Mouse (Mus musculus): ENCODE results near the gene Cks1b.
A peak's percentile ranks its signal among the peaks of the same experiment; 100 is the strongest.

The Cks1b gene

GRCm38 (mm10) chr3:89382033-89382882, 35.9 kb downstream of the Cks1b start:
- DNase-seq (ENCODE audit: low read depth, low spot score): no peak

GRCm38 (mm10) chr3:89381233-89381632, 37.0 kb downstream of the Cks1b start:
- DNase-seq (ENCODE audit: low read depth, low spot score): no peak

GRCm38 (mm10) chr3:89380711-89381110, 37.5 kb downstream of the Cks1b start:
- DNase-seq (ENCODE audit: low read depth, low spot score): no peak

GRCm38 (mm10) chr3:89380291-89380690, 37.9 kb downstream of the Cks1b start:
- no peak for DNase-seq (ENCODE audit: low read depth, low spot score)

GRCm38 (mm10) chr3:89379388-89380131, 38.6 kb downstream of the Cks1b start:
- no peak for DNase-seq (ENCODE audit: low read depth, low spot score)

- peak; percentile 87 for DNase-seq (ENCODE audit: low read depth, low spot score)
Observed at GRCm38 (mm10) chr3:89378394-89379067, 39.7 kb downstream of the Cks1b start.

GRCm38 (mm10) chr3:89377831-89378230, 40.4 kb downstream of the Cks1b start:
- DNase-seq (ENCODE audit: low read depth, low spot score): no peak

GRCm38 (mm10) chr3:89373581-89374231, 44.5 kb downstream of the Cks1b start:
- DNase-seq (ENCODE audit: low read depth, low spot score): no peak

GRCm38 (mm10) chr3:89367338-89367737, 50.8 kb downstream of the Cks1b start:
- no peak for DNase-seq (ENCODE audit: low read depth, low spot score)

- DNase-seq (ENCODE audit: low read depth, low spot score): no peak
Observed at GRCm38 (mm10) chr3:89365486-89366414, 52.4 kb downstream of the Cks1b start.
